Mouse (Mus musculus) liver, adult 2 months (tissue): ENCODE measurements around the gene Hadh. TPM values are rescaled to one million over a fixed set of nuclear protein-coding genes. Genes with fewer than 3 reads are reported as not detected.

Experiments used
- DNase-seq: peaks from one replicate; pipeline ENCODE4 v3.0.0-alpha.2; 2011; ENCODE audit warnings: low read depth, low spot score; ENCODE audit errors: extremely low read depth
- H3K27ac ChIP-seq: fragments of 200-500 bp; replicated peaks from 2 replicates; pipeline ENCODE4 v1.5.1; 2012; ENCODE audit warnings: low read depth, mild to moderate bottlenecking, control low read depth, inconsistent platforms, low read length; ENCODE audit not compliant: insufficient read depth
- H3K27me3 ChIP-seq: fragments of 200-500 bp; 2 replicates; pipeline ENCODE4 v1.6.1; 2012; ENCODE audit warnings: mild to moderate bottlenecking, moderate library complexity, low read length, inconsistent platforms; ENCODE audit not compliant: control insufficient read depth, insufficient read depth
- H3K36me3 ChIP-seq: fragments of 200-500 bp; 2 replicates; pipeline ENCODE4 v1.6.1; 2012; ENCODE audit warnings: low read length, inconsistent platforms; ENCODE audit not compliant: control insufficient read depth, insufficient read depth
- H3K4me1 ChIP-seq: fragments of 200-500 bp; 2 replicates; pipeline ENCODE4 v1.6.1; 2011; ENCODE audit warnings: low read length; ENCODE audit not compliant: control insufficient read depth, insufficient read depth
- H3K4me3 ChIP-seq: fragments of 200-500 bp; 2 replicates; pipeline ENCODE4 v1.5.1; 2011; ENCODE audit warnings: low read depth, mild to moderate bottlenecking, control low read depth, low read length, moderate library complexity; ENCODE audit not compliant: insufficient read depth
- H3K79me2 ChIP-seq: fragments of 200-500 bp; 2 replicates; pipeline ENCODE4 v1.6.1; 2012; ENCODE audit warnings: inconsistent platforms, mild to moderate bottlenecking, low read length, moderate library complexity; ENCODE audit not compliant: control insufficient read depth, insufficient read depth
- H3K9ac ChIP-seq: fragments of 200-500 bp; 2 replicates; pipeline ENCODE4 v1.6.1; 2012; ENCODE audit warnings: low read depth, mild to moderate bottlenecking, control low read depth, inconsistent platforms, low read length
- CTCF ChIP-seq: fragments of 200-500 bp; IDR thresholded peaks from 2 replicates; pipeline ENCODE4 v1.5.1; 2011; ENCODE audit warnings: low read depth, low read length, control low read depth
- POLR2A ChIP-seq: fragments of 200-500 bp; IDR thresholded peaks from 2 replicates; pipeline ENCODE4 v1.6.1; 2011; ENCODE audit warnings: low read length, control low read depth; ENCODE audit not compliant: insufficient read depth; ENCODE audit errors: extremely low read depth
- WGBS: fragments of 180-500 bp; shearing (Covaris S2); methylation state at CpG from one replicate; pipeline ENCODE4 v1.1.7; 2018; 5-methylcytosine and 5-hydroxymethylcytosine counted together
- polyA plus RNA-seq: library from polyadenylated mRNA; depleted of rRNA; stranded (reverse); fragments of >200 nt; gene quantifications from 2 replicates; pipeline ENCODE4 v1.2.3, GENCODE M21; 2012
- total RNA-seq: library from RNA; depleted of rRNA; stranded (reverse); fragments of >200 nt; gene quantifications from 2 replicates; pipeline ENCODE4 v1.2.3, GENCODE M21; 2014

The Hadh gene
- total and polyA plus RNA-seq, 2 experiments, result 302 to 366 TPM

DNA sequence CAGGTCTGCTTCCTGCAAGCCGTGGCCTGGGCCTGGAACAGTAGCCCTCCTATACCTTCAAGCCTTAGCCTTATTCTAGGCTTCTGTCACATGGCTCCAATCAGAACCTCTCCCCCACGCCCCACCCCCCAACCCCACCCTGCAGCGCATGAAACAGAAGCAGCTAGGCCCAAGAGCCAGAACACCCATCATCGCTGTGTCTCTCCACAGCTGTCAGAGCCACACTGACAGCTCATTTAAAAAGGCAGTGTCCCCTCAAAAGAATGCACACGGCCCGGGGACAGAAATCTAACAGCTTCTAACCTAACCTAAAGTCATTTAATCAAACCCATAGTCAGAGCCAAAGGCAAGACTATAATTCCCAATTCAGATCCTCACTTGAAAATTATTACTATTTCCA is 34.8 kb downstream of the Hadh start:
- peaks cover 45% of the 10 kb centered on the region for H3K36me3 ChIP-seq
- H3K9ac ChIP-seq, result no peak overlapping the region
- H3K27ac ChIP-seq, result no peak overlapping the region
- no peaks in the 10 kb centered on the region for H3K4me1 ChIP-seq
- no peak overlapping the region for H3K4me3 ChIP-seq
- TF ChIP-seq CTCF (no peak), POLR2A (no peak)
- WGBS, result 90% methylated on average over 6 of the region's 6 CpGs
- H3K79me2 ChIP-seq, result no peaks in the 10 kb centered on the region
- H3K27me3 ChIP-seq, result no peaks in the 10 kb centered on the region
- DNase-seq, result no peak

DNA sequence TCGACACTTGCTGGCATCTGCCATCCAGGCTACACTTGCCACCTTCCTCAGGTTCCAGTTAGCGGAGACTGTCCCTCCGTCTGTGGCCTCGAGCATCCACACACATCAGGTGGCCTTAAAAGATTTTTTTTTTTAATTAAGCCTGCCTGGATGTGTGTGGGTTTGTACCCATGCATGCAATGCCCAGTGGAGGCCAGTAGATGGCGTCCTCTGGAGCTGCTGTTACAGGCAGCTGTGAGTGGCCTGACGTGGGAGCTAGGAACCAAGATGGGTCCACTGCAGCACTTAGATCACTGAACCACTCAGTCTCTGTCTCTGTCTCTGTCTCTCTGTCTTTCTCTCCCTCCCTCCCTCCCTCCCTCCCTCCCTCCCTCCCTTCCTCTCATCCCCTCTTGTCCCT is 43.8 kb downstream of the Hadh start:
- peaks cover 22% of the 10 kb centered on the region; the same call in 1 of the 2 replicates for H3K36me3 ChIP-seq
- no peak overlapping the region for H3K9ac ChIP-seq
- no peak for TF ChIP-seq POLR2A
- peak; percentile 79 for TF ChIP-seq CTCF
- H3K27me3 ChIP-seq, result no peaks in the 10 kb centered on the region
- no peaks in the 10 kb centered on the region for H3K4me1 ChIP-seq
- DNase-seq, result no peak
- H3K4me3 ChIP-seq, result no peak overlapping the region
- no peaks in the 10 kb centered on the region for H3K79me2 ChIP-seq
- WGBS, result 69% methylated on average over 6 of the region's 6 CpGs
- no peak overlapping the region for H3K27ac ChIP-seq

DNA sequence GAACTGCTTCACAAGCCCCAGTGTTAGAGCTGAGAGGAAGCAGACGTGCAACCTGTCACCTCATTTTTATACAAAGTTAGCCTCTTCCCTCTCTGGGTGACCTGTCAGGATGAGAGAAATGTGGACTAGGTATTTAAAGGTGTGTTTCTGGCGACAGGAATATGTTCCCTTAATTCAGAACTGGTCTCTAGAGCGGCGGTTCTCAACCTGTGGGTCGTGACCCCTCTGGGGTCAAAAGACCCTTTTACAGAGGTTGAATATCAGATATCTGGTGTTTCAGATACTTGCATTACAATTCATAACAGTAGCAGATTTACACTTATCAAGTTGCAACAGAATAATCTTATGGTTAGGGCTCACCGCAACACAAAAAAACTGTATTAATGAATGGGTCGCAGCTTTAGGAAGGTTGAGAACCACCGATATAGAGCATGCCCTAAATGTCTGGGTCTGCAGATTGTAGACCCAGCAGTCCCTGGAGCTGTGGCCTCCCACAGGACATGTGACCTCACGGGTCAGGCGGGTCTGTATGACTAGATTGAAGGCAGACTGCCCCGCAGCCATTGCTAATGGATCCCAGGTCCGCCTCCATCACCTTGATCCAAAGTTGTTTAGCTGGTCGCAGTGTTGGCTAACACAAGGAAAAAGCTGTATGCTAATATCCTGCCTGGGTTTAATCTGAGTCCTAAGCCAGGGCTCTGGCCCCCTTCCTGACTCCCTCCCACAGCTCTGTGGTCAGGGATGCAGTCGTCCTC is 53.1 kb downstream of the Hadh start:
- WGBS, result 89% methylated on average over 14 of the region's 14 CpGs
- Histone ChIP-seq H3K79me2 (no peaks in the 10 kb centered on the region), H3K9ac (no peak overlapping the region), H3K4me1 (no peaks in the 10 kb centered on the region), H3K36me3 (no peaks in the 10 kb centered on the region), H3K27me3 (no peaks in the 10 kb centered on the region), H3K27ac (no peak overlapping the region), H3K4me3 (no peak overlapping the region)
- no peak for TF ChIP-seq POLR2A
- TF ChIP-seq CTCF, result no peak
- no peak for DNase-seq

DNA sequence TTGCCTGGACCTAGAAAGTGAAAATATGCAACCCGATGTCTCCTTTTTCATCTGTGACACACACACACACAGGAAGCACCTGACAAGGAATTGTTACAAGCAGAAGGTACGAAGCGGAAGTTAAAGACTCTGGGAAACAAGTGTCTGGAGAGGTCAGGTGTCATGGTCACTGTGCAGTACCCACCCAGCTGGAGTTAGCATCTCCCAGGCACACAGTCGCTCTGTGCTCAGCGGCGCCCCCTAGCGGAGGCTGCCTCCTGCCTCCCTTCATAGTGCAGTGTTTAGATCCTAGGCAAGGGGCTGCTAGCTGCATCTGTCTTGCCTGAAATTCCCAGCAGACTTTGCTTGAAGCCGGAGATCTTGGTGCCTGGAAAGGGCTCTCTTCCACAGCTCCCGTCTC is 57.1 kb downstream of the Hadh start:
- Histone ChIP-seq H3K9ac (no peak overlapping the region), H3K36me3 (no peaks in the 10 kb centered on the region), H3K4me1 (no peaks in the 10 kb centered on the region), H3K4me3 (no peak overlapping the region), H3K27me3 (no peaks in the 10 kb centered on the region), H3K27ac (no peak overlapping the region), H3K79me2 (no peaks in the 10 kb centered on the region)
- no peak for TF ChIP-seq POLR2A
- peak; percentile 85 for TF ChIP-seq CTCF
- DNase-seq, result no peak
- 58% methylated on average over 9 of the region's 9 CpGs for WGBS

DNA sequence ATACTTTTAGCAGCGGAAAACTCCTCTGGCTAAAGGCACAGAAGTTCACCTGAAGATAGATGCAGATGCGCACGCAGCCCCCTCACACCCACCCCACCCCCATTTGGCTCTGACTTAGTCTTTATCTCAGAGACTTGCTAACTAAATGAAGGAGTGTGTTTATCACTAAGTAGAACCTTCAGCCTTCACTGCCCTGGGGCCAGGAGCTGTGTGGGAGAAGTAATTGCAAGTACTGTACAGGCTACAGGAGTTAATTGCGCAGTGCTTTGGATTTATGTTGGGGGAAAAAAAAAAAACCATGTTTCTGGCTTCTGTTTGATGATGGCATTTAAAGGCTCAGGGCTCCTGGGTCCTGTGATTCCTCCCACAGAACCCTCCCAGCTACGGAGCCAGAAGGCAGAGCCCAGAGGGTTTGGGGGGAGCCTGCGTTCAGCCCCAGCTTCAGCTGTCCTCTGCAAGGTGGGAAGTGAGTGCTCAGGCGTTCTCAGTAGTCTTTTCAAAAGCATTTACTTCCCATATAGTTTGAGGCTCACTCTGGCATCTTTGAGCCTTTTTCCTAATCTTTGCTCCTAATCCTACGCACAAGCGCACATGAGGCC is 57.7 kb downstream of the Hadh start:
- H3K4me1 ChIP-seq, result no peaks in the 10 kb centered on the region
- no peaks in the 10 kb centered on the region for H3K27me3 ChIP-seq
- no peak overlapping the region for H3K4me3 ChIP-seq
- H3K27ac ChIP-seq, result no peak overlapping the region
- no peak overlapping the region for H3K9ac ChIP-seq
- no peaks in the 10 kb centered on the region for H3K36me3 ChIP-seq
- no peak for TF ChIP-seq POLR2A
- no peak for DNase-seq
- WGBS, result 87% methylated on average over 9 of the region's 9 CpGs
- no peaks in the 10 kb centered on the region for H3K79me2 ChIP-seq

DNA sequence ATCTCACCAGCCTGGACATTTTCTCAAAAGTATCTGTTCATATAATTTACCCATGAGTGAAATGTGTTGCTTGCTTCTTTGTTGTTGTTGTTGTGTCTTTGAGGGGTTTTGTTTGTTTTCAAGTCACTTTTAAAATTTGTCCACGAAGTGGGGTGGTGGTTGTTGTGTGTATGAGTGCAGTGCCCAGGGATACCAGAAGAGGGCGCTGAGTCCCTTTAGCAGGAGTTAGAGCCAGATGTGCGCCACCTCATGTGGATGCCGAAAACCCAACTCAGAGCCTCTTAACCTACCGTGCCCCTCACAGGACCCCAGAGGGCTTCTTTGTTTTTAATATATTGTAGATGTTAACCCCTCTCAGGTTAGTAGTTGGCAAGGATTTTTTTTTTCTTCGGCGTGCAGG is 59.7 kb downstream of the Hadh start:
- WGBS, result 90% methylated on average over 7 of the region's 7 CpGs
- no peak for DNase-seq

More for the DNA sequence above, 59.7 kb downstream of the Hadh start:
- H3K79me2 ChIP-seq, result no peaks in the 10 kb centered on the region
- no peak overlapping the region for H3K4me3 ChIP-seq
- no peak overlapping the region for H3K9ac ChIP-seq
- no peaks in the 10 kb centered on the region for H3K27me3 ChIP-seq
- TF ChIP-seq POLR2A (no peak), CTCF (peak; percentile 52)
- no peak overlapping the region for H3K27ac ChIP-seq
- H3K4me1 ChIP-seq, result no peaks in the 10 kb centered on the region
- H3K36me3 ChIP-seq, result no peaks in the 10 kb centered on the region
